8 mouse cellular contexts compared by ENCODE assay signal in genomic region chr12:76534233-76534632, GRCm38 (mm10). TPM values are rescaled to one million over a fixed set of nuclear protein-coding genes. Genes with fewer than 3 reads are reported as not detected.
DNase-seq lines count a peak whose midpoint lies in the region; ATAC-seq and TF ChIP-seq lines count a peak whose summit lies in the region.

No protein-coding gene starts in this region.

- no peaks in the 10 kb centered on the region for H3K36me3 ChIP-seq in lung, embryonic 14.5 days (ENCODE audit: insufficient read depth)
- H3K36me3 ChIP-seq in embryonic facial prominence, embryonic 10.5 days (replicated peaks): no peaks in the 10 kb centered on the region
- no peaks in the 10 kb centered on the region for H3K36me3 ChIP-seq in intestine, embryonic 16.5 days (ENCODE audit: control insufficient read depth, insufficient read depth, low read length)
- H3K36me3 ChIP-seq in neural tube, embryonic 12.5 days: no peaks in the 10 kb centered on the region

- peak overlapping the region; percentile 82 for H3K9ac ChIP-seq in lung, embryonic 14.5 days
- peak overlapping the region; percentile 91 for H3K9ac ChIP-seq in intestine, embryonic 16.5 days (ENCODE audit: low read depth, low read length)
- H3K9ac ChIP-seq in neural tube, embryonic 12.5 days: peak overlapping the region; percentile 56; the same call in 1 of the 2 replicates

- peak overlapping the region; percentile 73 for H3K4me3 ChIP-seq in lung, embryonic 14.5 days (ENCODE audit: low read depth, low read length)
- H3K4me3 ChIP-seq in embryonic facial prominence, embryonic 10.5 days: peak overlapping the region; percentile 82
- H3K4me3 ChIP-seq in intestine, embryonic 16.5 days (ENCODE audit: low read length): peak overlapping the region; percentile 77
- peak overlapping the region; percentile 59 for H3K4me3 ChIP-seq in neural tube, embryonic 12.5 days

- TF ChIP-seq CTCF in lung, embryonic 14.5 days (IDR thresholded peaks at IDR 0.05; ENCODE audit: low read depth): no peak

- H3K27ac ChIP-seq in lung, embryonic 14.5 days (ENCODE audit: low read depth): peak overlapping the region; percentile 86
- peak overlapping the region; percentile 88; the same call in 1 of the 2 replicates for H3K27ac ChIP-seq in embryonic facial prominence, embryonic 10.5 days (replicated peaks)
- H3K27ac ChIP-seq in intestine, embryonic 16.5 days (ENCODE audit: low read length): peak overlapping the region; percentile 97
- H3K27ac ChIP-seq in neural tube, embryonic 12.5 days: no peak overlapping the region

- no peaks in the 10 kb centered on the region for H3K9me3 ChIP-seq in lung, embryonic 14.5 days (ENCODE audit: low read depth, low read length)
- no peaks in the 10 kb centered on the region for H3K9me3 ChIP-seq in embryonic facial prominence, embryonic 10.5 days
- no peaks in the 10 kb centered on the region; the same call in 1 of the 2 replicates for H3K9me3 ChIP-seq in intestine, embryonic 16.5 days (ENCODE audit: control insufficient read depth, low read length)
- H3K9me3 ChIP-seq in neural tube, embryonic 12.5 days: no peaks in the 10 kb centered on the region

- 4% methylated on average over 11 of the region's 11 CpGs for whole genome bisulfite sequencing in lung, embryonic 14.5 days
- 1% methylated on average over 11 of the region's 11 CpGs for WGBS in embryonic facial prominence, embryonic 10.5 days
- 3% methylated on average over 11 of the region's 11 CpGs for WGBS in intestine, embryonic 16.5 days
- 2% methylated on average over 11 of the region's 11 CpGs for WGBS in neural tube, embryonic 12.5 days

- no peak for ATAC-seq in lung, embryonic 14.5 days (ENCODE audit: insufficient read depth)
- no peak for ATAC-seq in intestine, embryonic 16.5 days
- no peak for ATAC-seq in neural tube, embryonic 12.5 days (ENCODE audit: low FRiP score, low read depth)

- peak overlapping the region; percentile 86 for H3K4me2 ChIP-seq in lung, embryonic 14.5 days
- peak overlapping the region; percentile 93 for H3K4me2 ChIP-seq in intestine, embryonic 16.5 days (ENCODE audit: low read depth, low read length)
- peak overlapping the region; percentile 97 for H3K4me2 ChIP-seq in neural tube, embryonic 12.5 days (replicated peaks)

- H3K4me1 ChIP-seq in lung, embryonic 14.5 days (ENCODE audit: insufficient read depth): no peaks in the 10 kb centered on the region
- H3K4me1 ChIP-seq in embryonic facial prominence, embryonic 10.5 days: peaks cover 59% of the 10 kb centered on the region
- H3K4me1 ChIP-seq in intestine, embryonic 16.5 days (ENCODE audit: control insufficient read depth, insufficient read depth, low read length): peaks cover 32% of the 10 kb centered on the region
- H3K4me1 ChIP-seq in neural tube, embryonic 12.5 days: peaks cover 14% of the 10 kb centered on the region

- no peak for DNase-seq in lung, embryonic 14.5 days
- DNase-seq in lung, postnatal 25 days (ENCODE audit: low spot score): no peak
- peak; percentile 26 for DNase-seq in embryonic facial prominence, embryonic 10.5 days (ENCODE audit: low spot score)
- no peak for DNase-seq in adrenal gland, adult 18-20 months (ENCODE audit: low spot score in 2 of 2)
- DNase-seq in cerebellum, adult 8-10 months: no peak
- DNase-seq in testis, postnatal 10 days (ENCODE audit: low spot score): no peak

- H3K27me3 ChIP-seq in lung, embryonic 14.5 days (ENCODE audit: insufficient read depth, low read length): peaks cover 26% of the 10 kb centered on the region
- H3K27me3 ChIP-seq in embryonic facial prominence, embryonic 10.5 days (replicated peaks; ENCODE audit: low read depth, poor library complexity, severe bottlenecking): peaks cover 76% of the 10 kb centered on the region
- no peaks in the 10 kb centered on the region for H3K27me3 ChIP-seq in intestine, embryonic 16.5 days (replicated peaks; ENCODE audit: control insufficient read depth, insufficient read depth, low read length)
- H3K27me3 ChIP-seq in neural tube, embryonic 12.5 days (replicated peaks): peaks cover 59% of the 10 kb centered on the region

RNA-seq across cellular contexts. Expression of gene Plekhg3, which starts 3.5 kb away (rescaled TPM):
- polyA plus RNA-seq in lung, embryonic 14.5 days (2014; fragmentation: Nextera tagmentation; extraction: Ambion mirVana): 9.0 and 9.7 TPM in 2 replicates
- polyA plus RNA-seq in embryonic facial prominence, embryonic 10.5 days (2016; fragmentation: Nextera tagmentation; extraction: Ambion mirVana): 3.3 and 3.9 TPM in 2 replicates
- 8.8 and 9.3 TPM in 2 replicates for polyA plus RNA-seq in intestine, embryonic 16.5 days (2015; fragmentation: Nextera tagmentation; extraction: Ambion mirVana)
- 1.9 and 2.0 TPM in 2 replicates for polyA plus RNA-seq in neural tube, embryonic 12.5 days (2016; fragmentation: Nextera tagmentation; extraction: Ambion mirVana)
- total RNA-seq in adrenal gland, adult 18-20 months (2021): 10 to 100 TPM in 1 of 2 experiments, 1 to 10 TPM in 1; 8.6 to 11.9 TPM
